ENCODE assay signal across 9 mouse cellular contexts in the genomic region with DNA sequence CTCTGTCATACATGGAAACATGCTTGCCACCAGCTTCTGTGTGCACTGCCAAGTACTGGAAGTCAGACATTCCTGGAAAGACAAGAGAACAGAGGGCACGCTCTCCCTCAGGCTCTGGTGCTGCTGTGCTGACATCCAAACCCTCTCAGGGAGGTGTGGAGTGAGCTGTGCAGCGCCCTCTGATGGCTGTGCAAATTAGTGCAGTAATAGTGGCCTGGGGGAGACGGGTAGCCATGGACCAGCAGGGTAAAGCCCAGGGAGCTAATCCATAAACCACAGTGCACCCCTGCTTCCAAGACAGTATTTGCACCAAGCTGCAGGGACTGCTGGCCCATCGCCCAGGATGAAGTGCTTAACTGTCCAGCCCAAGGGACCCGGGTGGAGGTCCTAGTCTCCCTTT. TPM values are rescaled to one million over a fixed set of nuclear protein-coding genes. Genes with fewer than 3 reads are reported as not detected.
DNase-seq lines count a peak whose midpoint lies in the region; ATAC-seq lines count a peak whose summit lies in the region.
"Had no signal": no experiment of that assay in that cellular context is flagged by ENCODE, and none has a peak within 500 bp of the region (broad histone marks: within the 10 kb centered on the region; RNA-seq: fewer than 3 reads in every experiment).

No protein-coding gene starts in this region.

- H3K9me3 ChIP-seq in liver, embryonic 12.5 days (replicated peaks) = no peaks in the 10 kb centered on the region

- 73% methylated on average over 5 of the region's 5 CpGs for WGBS in liver, embryonic 12.5 days (ENCODE audit: insufficient replicate concordance)

- H3K9ac ChIP-seq in liver, embryonic 12.5 days = no peak overlapping the region

- peaks cover 16% of the 10 kb centered on the region for H3K4me1 ChIP-seq in liver, embryonic 12.5 days

- no peak overlapping the region for H3K4me2 ChIP-seq in liver, embryonic 12.5 days

- no peak overlapping the region for H3K4me3 ChIP-seq in liver, embryonic 12.5 days

- peak; percentile 21 for DNase-seq in adrenal gland, postnatal 25 days
- no peak for DNase-seq in adrenal gland, postnatal 4 days (ENCODE audit: low spot score in 2 of 2)
- peak; percentile 19 for DNase-seq in liver
- peak; percentile 17 for DNase-seq in brain, adult 2 months (ENCODE audit: low read depth, low spot score)
- peak; percentile 24 for DNase-seq in mesoderm, embryonic 11.5 days (ENCODE audit: low read depth, low spot score)
- no peak for DNase-seq in layer of hippocampus, adult 11-12 months (ENCODE audit: low spot score)

- H3K36me3 ChIP-seq in liver, embryonic 12.5 days = peaks cover 80% of the 10 kb centered on the region

- no peaks in the 10 kb centered on the region for H3K27me3 ChIP-seq in liver, embryonic 12.5 days (replicated peaks)
- H3K27me3 ChIP-seq: Patski had no signal

- no peak overlapping the region for H3K27ac ChIP-seq in liver, embryonic 12.5 days

- ATAC-seq in liver, embryonic 12.5 days = no peak
- ATAC-seq in erythroid progenitor cell, adult 5-6 weeks (replicated peaks; ENCODE audit: low FRiP score, poor library complexity, severe bottlenecking) = no peak
- ATAC-seq: Patski had no signal

RNA-seq across cellular contexts. Expression of a gene that starts 5.5 kb away (rescaled TPM):
- 22.3 and 24.4 TPM in 2 replicates for total RNA-seq in adrenal gland, postnatal 25 days (2021)
- total RNA-seq in adrenal gland, postnatal 4 days (2021) = 10 to 100 TPM; 27.0 to 28.3 TPM
- 24.9 and 26.3 TPM in 2 replicates for polyA plus RNA-seq in liver, embryonic 12.5 days (2016; fragmentation: Nextera tagmentation; extraction: Ambion mirVana)
- total RNA-seq in erythroid progenitor cell, adult 5-6 weeks (2015; ENCODE audit: low replicate concordance) = 17.2 and 22.3 TPM in 2 replicates
- 11.0 and 15.3 TPM in 2 replicates for total RNA-seq in erythroid progenitor cell, adult 5-6 weeks (2017; ENCODE audit: low replicate concordance)

RNA-seq across cellular contexts. Expression of a gene that starts 14.8 kb away (rescaled TPM):
- 0.24 TPM in 1 of 2 replicates, not detected in the other for total RNA-seq in adrenal gland, postnatal 25 days (2021)
- 1,000 to 10,000 TPM in 1 of 2 experiments, under 1 TPM in 1; 0.42 to 1,494 TPM for total RNA-seq in adrenal gland, postnatal 4 days (2021)
- polyA plus RNA-seq in liver, embryonic 12.5 days (2016; fragmentation: Nextera tagmentation; extraction: Ambion mirVana) = not detected in 2 replicates
- total RNA-seq in erythroid progenitor cell, adult 5-6 weeks (2015; ENCODE audit: low replicate concordance) = not detected in 2 replicates
- total RNA-seq in erythroid progenitor cell, adult 5-6 weeks (2017; ENCODE audit: low replicate concordance) = not detected in 2 replicates
- polyA plus RNA-seq: Patski had no signal

RNA-seq across cellular contexts. Expression of a gene that starts 43.8 kb away (rescaled TPM):
- total RNA-seq in adrenal gland, postnatal 25 days (2021) = not detected in 2 replicates
- 1 to 10 TPM; 3.1 to 7.9 TPM for total RNA-seq in adrenal gland, postnatal 4 days (2021)
- 117 and 121 TPM in 2 replicates for polyA plus RNA-seq in liver, embryonic 12.5 days (2016; fragmentation: Nextera tagmentation; extraction: Ambion mirVana)
- 123 and 130 TPM in 2 replicates for total RNA-seq in erythroid progenitor cell, adult 5-6 weeks (2015; ENCODE audit: low replicate concordance)
- 77.8 and 88.3 TPM in 2 replicates for total RNA-seq in erythroid progenitor cell, adult 5-6 weeks (2017; ENCODE audit: low replicate concordance)
- polyA plus RNA-seq: Patski had no signal

Comparison
In these comparisons a context has a peak if more than half of its experiments do, and no peak if none do; other contexts are left out.
1. DNase-seq: peak in adrenal gland, postnatal 25 days (single experiment), liver (single experiment), brain, adult 2 months (single experiment) and mesoderm, embryonic 11.5 days (single experiment); none in adrenal gland, postnatal 4 days (0 of 2) and layer of hippocampus, adult 11-12 months (single experiment).
2. RNA of a gene that starts 43.8 kb away (total RNA-seq): 77.8 to 130 TPM in erythroid progenitor cell, adult 5-6 weeks; 3.1 to 7.9 TPM in adrenal gland, postnatal 4 days and not detected in adrenal gland, postnatal 25 days; every median in the first group is over 4 times any median in the second.